Mouse (Mus musculus) testis, postnatal 14 days (tissue): ENCODE measurements at regions not wholly inside any gene's neighbourhood (a gene's known extent, or its start where the extent isn't known, plus 50 kb on each side); places are given as distances from the start of the nearest gene placed in this dataset.

Experiments
- DNase-seq: peaks from one replicate; pipeline ENCODE4 v3.0.0; 2021; ENCODE audit warnings: low spot score

DNA sequence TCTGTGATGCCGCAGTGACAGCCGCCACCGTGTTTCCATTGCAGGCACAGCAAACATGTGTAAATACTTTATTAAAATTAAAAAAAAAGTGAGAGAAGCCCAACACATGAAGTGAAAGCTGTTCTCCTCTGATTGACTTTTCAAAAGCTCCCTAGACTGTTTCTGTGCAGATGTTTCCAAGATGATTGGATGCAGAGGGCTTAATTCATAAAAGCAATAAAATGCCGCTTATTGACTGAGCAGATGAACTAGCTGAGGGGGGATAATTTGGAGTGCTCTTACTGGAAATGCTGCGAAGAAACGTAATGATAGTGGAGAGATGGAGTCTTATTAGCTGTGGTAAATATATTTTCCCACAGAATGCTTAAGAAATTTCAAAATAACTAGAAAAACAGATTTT, 170.4 kb downstream of the Rnf144a start:
- DNase-seq, result no peak

DNA sequence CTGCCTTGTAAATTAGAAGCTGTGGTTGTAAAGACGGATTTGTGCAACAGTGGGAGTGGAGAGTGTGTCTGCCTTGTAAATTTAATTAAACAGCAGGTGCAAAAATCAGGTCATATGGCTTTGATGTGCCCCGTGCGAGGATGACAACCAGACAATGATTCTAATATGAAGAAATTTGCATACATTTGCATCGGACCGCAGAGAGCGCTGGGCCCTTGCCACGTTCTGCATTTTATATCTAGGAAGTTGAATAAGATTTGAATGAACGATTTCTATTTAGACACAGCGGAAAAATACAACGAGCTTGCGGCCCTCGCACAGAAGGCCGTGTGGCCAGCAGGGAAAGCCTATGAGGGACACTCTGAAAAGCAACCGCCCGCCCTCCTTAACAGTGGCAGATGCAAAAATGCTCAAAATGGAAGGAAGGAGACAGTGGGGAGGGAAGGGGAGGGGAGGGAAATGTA, 187.5 kb downstream of the Rnf144a start:
- DNase-seq, result no peak

DNA sequence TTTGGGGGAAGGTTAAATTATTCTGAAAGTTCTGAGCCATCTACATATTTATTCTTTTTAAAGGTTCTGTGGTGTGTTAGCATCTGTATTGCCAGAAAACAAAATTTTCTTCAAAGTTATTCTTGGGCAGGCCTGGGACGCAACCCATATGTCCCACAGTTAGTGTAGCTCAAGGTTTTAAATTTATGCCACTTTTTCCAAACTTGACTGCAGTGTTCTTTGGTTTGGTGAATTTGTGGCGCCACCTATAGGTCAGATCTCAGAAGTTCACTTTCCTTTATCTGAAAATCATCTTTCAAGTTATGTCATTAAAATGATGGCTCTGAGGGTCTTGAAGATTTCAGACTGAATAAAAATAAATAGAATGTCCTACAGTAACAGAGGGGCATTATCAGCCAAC, 188.7 kb downstream of the Rnf144a start:
- no peak for DNase-seq

DNA sequence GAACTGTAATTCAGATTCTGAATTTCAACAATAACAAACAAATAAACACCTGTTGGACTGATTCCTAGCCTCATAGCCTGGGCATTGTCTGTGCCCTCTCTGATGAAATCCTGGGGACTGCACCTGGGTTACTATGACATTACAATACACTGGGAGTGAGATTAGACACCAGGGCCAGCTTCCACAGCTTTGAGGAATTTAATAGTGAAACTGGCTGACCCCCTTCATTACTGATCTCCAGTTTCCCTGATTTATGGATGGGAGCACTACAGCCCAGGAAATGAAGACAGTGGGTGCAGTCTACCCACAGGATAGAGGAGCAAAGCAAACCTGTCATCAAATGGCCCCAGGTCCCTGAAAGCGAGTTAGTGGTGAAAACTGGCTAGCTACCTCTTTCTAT, 202.6 kb downstream of the Rnf144a start:
- DNase-seq, result no peak

DNA sequence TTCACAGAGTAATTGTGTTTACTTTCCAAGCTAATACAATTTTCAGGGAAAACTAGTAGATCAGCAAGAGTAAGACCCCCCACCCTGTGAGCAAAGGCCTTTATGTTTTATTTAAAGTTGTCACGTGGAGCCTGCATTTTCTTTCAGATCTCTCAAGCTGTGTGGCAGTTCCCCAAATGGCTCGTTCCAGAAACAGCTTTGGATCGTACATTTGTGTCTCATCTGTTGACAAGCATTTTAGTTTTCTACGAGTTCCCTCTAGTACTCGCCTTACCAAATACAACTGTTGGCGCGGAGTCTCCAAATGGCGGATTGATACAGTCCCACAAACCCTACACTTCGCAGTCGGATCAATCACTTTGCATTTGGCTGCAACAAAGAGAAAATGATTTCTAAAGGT, 203.6 kb downstream of the Rnf144a start:
- no peak for DNase-seq

DNA sequence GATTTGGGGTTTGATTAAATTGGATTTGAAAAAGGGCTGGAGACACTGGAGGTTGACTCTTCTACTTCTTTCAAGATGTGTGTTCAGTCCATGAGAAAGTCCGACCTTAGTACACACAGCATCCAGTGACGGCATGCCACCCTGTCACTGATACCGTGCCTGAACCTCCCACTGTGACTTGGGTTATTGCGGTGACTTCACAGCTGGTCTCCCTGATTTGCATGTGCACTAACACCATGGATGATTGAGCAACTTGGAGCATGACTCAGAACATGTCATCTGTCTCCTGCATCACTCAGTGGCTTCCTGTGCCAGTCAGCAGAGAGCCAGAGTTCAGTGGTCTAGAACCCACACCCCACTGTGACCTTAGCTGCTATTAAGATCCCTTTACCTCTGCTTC, 208.3 kb downstream of the Rnf144a start:
- DNase-seq, result no peak

DNA sequence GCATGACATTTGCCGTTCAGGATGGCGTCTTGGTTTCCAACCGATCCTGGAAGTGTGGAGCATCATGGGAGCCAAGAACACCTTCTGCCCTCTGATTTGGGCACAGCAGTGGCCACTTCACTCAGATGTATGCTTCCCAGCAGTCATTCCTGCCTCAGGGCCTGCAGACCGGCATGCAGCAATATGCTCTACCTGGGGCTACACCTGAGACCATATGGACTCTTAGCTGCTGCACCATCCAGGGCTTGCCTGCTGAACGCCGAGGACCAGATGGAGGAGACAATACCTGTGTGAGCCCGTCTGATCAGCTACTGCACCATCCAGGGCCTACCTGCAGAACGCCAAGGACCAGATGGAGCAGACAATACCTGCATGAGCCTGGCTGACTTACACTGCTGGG, 209.0 kb downstream of the Rnf144a start:
- DNase-seq, result no peak

DNA sequence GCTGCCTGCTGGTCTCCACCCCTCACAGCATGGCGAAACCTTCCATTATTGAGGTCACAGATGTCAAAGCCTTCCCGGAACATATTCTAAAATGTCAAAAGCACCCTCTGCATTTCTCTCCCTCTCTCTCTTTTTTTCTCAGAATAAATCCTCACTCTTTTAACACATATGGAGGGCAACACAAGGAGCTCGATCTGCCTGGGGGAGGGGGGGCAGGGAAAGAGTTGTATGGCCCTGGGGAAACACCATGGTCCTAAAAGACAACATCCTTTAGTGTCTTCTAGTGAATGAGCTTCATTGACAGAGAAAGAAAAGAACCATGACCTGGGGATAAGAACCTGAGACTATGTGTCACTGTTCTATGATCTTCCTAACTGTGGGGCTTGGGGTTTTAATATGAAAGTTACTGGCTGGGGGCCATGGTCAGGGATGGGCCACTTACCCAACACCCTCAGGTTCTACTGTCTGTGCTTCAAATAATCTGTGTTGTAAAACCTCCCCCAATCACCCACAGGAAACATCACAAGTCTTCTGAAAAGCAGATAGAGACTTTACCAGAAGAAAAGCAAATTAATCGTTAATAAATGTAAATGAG, 223.0 kb downstream of the Rnf144a start:
- DNase-seq, result no peak

DNA sequence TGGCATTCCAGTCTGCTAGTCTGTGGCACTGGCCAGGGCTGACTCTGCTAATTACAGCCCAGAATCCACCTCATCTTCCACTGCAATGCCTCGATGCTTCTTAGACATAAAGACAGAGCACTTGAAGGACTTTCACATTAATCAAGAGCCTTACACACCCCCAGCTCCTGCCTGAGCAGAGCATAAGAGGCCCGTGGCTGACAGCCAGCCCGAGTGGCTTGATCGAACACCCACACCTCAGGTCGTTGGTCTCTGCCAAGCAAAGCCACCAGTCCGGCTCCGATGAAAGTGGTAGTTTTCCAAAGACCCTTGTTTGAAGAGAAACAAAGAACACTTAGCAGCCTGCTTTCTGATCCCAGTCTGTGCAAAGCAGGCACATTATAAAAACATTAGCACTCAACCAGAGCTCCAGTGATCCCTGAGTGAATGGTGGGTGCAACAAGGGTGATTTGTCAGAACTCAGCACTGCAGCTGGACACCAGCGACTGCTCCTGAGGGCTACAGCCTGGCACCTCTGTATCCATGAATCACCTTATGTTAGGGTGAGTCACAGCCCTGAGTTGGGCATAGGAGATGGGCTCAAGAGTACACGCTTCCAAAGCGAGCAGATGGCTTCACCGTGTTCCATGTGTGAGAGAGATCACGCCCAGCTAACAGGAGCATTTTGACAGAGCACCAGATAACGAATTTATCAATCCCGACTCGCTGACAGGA, 223.6 kb downstream of the Rnf144a start:
- DNase-seq, result peak; percentile 5

DNA sequence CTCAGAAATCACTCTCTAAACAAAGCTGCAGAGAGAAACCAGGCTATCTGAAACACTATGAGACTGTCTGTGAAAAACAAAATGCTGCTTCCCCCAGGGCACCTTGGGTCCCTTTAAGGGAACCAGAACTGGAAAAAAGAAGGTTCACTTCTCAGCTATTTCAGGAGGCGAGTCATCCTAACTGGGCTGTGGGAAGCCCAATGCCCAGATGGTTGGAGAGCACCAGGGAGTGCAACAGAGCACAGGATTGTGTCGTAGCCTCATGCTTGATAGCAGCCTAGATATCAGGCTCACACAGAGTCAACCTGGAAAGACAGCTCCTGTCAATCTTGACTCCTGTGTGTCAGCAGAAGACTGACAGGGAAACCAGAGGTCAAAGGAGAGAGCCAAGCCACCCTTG, 226.1 kb downstream of the Rnf144a start:
- no peak for DNase-seq

DNA sequence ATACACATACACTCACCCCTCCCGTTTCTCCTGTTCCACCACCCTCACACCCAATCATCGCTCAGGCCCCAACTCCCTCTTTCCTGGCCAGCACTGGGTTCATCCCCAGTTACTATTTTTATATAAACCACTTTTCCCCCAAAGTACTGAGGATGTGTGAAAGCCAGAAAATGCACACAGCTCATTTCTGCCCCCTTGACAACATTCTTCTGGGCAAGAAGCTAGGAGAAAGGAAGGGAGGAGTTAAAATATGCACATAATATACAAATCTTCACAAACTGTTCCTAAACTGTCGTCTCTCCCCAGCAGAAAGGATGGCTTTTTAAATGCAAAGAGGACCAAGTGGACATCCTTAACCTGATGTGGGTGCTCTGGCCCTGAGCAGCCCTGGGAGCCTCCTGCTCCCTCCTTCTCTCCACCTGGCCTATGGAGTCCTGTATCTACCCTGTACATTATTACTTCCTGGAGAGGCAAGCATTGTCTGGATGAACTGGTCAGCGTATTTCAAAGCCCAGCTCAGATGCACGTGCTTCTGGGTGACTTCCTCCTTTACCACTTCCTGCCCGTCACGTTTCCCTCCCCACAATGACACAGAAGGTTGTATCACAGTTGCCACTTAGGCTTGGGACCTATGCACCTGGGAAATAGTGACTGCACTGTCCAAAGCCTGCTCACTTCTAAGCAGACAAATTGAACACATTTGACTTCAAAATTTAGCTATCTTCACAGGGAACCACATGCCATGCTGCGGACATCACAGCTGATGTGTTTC, 227.8 kb downstream of the Rnf144a start:
- DNase-seq, result no peak

DNA sequence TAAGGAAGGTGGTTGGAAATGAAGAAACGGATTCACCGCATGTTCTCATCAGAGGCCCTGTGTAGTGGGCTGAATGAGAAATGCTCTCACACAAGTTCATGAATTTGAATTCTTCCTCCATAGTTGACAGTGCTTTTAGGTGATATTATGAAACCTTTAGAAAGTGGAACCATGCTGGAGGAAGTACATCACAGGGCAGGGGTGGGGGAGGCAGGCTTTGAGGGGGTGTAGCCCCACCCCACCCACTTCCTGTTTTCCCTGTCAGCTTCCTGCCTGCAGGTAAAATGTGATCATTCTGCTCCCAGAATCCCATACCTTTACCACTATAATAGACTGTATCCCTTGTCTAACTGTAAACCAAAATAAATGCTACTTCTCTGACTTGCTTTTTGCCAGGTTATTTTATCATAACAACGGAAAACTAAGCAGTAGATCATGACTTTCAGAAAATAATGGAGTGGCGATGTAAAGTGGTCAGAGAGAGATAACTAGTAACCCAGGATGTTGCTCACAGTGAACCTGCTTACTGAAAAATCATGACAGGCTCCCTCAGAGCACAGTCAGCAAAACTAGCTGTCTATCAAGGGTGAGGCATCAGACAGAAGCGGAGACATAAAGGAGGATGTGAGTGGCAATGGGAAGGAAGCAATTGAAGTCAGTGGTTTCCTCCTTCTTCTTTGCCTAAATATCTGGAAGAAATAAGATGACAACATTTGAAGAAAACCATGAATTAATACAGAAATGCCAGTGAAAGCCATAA, 230.2 kb downstream of the Rnf144a start:
- no peak for DNase-seq

DNA sequence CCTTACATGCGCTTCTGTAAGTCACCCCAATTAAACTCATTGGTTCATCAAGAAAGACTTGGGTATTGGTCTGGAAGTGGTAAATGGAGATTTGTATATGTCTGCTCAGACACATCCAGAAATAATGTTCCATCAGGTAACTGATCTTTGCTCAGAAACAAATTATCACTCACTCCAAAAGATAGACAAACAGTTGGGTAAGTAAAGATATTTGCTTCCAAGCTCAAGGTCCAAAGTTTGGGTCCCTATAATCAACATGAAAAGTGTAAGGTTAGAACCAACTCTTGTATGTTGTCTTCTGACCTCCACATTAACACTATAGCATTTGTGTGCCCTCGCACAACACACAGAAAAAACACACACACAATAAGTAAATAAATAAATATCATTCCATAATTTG, 232.0 kb downstream of the Rnf144a start:
- no peak for DNase-seq

DNA sequence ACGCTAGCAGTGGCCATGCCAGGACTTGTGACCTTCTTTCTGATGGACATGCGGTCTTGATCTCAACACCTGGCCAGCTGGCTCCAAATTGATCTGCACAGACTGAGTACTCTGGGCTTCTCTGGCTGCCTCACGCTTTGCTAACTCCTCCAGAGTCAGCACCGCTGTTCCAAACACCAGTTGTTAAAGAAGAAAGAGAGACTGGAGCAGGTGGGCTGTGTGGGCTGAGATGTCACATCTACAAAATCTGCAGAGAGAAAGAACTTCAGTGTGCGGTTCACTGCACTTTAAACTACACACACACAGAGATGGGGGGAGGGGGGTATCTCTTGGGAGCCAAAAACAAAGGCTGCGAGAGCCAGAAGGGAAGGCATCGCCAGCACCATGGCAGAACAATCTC, 234.2 kb downstream of the Rnf144a start:
- DNase-seq, result no peak

DNA sequence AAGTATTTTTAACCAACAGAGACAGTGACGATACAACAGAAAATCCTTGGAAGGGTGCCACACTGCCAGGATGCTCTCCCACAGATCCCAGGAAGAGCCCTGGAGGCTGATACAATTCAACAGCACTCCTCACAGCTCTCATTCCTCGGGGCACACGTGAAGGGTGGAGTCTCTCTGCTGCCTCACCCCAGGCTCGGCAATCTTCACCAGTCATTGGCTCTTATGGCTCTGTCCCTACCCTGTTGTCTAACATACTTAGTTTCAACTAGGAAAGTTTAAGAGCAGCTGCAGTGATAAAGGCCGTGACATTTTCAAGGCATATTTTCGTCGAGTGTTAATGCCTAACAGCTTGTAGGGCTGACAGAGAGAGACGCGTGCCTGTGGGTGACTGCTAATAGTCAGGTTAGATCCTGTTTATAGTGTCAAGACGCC, 238.8 kb downstream of the Rnf144a start:
- DNase-seq, result no peak

DNA sequence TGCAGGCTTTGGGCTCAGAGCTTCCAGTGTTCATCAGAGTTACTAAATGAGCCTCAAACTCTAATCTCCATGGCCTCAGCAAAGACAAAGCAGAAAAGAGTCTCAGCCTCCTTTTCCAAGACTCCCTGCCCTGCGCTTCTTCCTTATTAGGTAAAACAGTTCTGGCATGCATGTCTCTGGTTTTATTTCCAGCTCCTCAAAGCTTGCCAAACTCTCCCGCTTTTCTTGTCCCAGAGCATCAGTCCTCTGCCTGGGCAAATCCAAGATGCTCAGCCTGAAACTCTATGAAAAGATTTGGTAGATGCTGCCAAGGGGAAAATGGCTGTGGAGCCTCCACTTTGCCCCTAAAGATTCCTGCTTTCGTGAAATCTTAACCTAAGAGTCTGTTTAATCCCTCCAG, 251.6 kb downstream of the Rnf144a start:
- no peak for DNase-seq

DNA sequence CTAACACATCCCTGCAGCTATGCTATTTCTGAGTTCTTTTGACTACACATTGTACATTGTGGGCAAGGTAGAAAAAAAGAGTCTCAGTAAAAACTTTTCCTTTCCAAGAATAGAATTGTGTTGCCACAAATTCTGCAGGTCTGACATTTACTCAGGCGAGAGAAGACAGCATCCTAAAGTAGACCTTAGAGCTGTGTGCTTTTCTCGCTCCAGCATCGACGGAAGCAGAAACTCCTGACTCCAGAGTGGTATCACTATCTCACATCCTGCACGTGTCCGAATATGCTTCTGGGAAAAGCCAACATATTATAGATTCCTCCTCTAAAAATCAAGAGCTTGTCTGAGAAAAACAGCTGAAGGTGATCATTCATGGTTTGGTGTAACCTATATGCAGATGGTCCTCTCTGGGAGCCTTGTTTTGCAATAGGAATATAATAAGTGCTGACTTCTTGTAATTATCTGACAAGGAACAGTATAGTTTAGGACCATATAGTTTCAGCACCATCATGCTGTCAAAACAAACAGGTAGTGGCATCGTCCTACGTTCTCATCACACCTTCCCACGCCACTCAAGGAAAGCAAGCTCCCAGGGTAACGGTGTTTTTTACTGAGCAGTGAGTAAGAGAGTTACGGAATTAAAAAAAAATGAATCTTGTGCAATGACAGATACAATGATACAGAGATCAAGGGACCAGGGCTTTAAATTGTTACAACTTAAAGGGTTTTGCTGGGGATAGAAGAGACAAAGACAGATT, 254.0 kb downstream of the Rnf144a start:
- DNase-seq, result no peak

DNA sequence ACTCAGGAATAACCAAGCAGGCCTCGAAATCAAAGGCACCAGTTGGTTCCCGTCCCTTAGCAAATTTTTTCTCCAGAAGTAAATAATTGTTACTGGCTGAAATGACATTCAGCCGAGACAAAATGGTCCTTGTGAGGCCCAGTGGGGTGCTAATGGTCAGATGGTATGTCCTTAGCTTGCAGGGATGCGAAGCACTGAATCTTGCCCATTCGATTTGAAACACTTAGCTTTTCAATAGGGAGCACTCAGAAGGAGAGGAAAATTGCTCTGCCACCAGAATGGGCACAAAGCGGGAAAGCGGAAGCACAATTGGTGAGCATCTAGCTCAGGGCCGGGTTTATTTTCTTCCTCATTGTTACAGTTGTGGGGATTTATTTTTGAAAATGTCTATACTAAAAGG, 262.1 kb downstream of the Rnf144a start:
- DNase-seq, result no peak

DNA sequence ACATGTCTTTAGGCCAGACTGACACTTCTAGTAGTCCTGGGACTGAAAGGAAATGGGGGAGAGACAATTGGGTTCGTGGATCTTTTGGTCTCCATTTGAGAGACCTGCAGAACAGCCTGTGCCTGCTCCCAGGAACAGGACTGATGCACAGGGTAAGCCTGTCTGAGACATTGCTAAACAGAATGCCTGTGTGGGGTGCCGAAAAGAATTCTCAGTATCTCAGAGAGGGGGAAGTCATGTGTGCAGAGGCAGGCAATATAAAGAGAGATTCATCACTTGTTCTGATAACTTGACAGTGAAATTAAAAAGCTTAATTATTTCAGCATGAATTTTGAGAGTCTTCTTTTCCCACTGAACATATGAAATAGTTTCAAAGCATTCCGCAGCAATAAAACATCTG, 268.7 kb downstream of the Rnf144a start:
- no peak for DNase-seq

DNA sequence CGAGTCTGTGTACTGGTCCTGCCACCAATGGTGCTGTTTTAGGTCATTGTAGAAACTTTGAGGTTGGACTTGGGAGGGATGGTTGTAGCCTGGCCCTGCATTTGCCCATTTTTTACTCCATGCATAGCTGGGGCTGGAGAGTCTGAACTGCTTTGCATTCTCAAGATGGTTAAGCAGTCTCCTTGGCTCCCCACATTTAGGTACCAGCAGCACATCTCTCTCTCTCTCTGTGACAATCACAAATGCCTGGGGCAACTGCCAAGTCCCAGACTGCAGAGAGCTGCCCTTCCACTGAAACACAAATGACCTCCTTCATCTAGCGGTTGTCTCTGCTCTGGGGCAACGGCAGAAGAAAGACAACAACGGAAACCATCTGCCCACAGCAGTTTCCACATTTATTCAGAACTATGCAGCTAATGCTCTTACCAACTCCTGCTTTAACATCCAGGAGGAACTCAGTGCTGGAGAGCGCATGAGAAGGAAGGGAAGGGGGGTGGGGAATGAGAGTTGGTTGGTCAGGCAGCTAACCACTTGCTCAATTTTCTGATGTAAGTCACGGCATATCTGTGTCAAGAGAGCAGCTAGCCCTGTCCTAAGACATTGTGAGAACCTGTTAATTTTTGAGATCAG, 269.9 kb downstream of the Rnf144a start:
- no peak for DNase-seq

DNA sequence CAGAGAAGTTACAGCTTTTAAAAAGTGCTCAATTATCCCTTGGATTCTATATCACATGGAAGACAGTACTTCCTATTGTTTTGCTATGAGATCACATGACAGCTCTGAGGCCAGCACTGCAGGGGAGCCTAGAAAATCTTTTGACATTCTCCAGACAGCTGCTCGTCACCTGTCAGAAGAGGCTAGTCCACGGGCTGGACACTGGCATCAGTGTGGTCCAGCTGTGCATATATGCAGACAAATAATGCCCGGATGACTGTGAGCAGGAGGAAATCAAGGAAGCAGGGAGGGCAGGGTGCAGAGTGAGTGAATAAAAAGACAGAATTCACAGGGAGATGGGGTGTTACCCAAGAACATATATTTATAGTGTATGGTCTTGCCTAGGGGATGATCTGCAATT, 270.4 kb downstream of the Rnf144a start:
- no peak for DNase-seq
